Mouse (Mus musculus): Measurements from ENCODE around the gene I830077J02Rik. TPM values are rescaled to one million over a fixed set of nuclear protein-coding genes. Genes with fewer than 3 reads are reported as not detected.

The I830077J02Rik gene
- polyA plus RNA-seq, 1 experiment, result 0.06 TPM

- Histone ChIP-seq H3K27me3 (ENCODE audit: control insufficient read depth, insufficient read depth, insufficient read length) (no peaks in the 10 kb centered on the region), H3ac (ENCODE audit: control insufficient read depth, insufficient read length, low read depth) (no peak overlapping the region), H3K79me2 (ENCODE audit: control insufficient read depth, insufficient read depth) (no peaks in the 10 kb centered on the region), H3K4me3 (ENCODE audit: insufficient read depth, poor library complexity, severe bottlenecking) (no peak overlapping the region), H3K36me3 (ENCODE audit: control insufficient read depth, insufficient read depth) (no peaks in the 10 kb centered on the region), H3K79me3 (ENCODE audit: low read depth) (no peaks in the 10 kb centered on the region)
- no peak for TF ChIP-seq USF1 (IDR thresholded peaks at IDR 0.05; ENCODE audit: low read depth)
- no peak for TF ChIP-seq CEBPB (IDR thresholded peaks at IDR 0.05; ENCODE audit: low read depth)
- no peak for TF ChIP-seq CTCF (IDR thresholded peaks at IDR 0.05; ENCODE audit: control insufficient read depth, insufficient read depth, insufficient read length)
- TF ChIP-seq MAX (IDR thresholded peaks at IDR 0.05), result no peak
- no peak for TF ChIP-seq FOSL1 (IDR thresholded peaks at IDR 0.05; ENCODE audit: insufficient read depth, low read length, poor library complexity, severe bottlenecking)
- no peak for TF ChIP-seq MYOG (IDR thresholded peaks at IDR 0.05; ENCODE audit: control insufficient read depth, extremely low read depth, insufficient read length)
- no peak for TF ChIP-seq MYOD1 (IDR thresholded peaks at IDR 0.05; ENCODE audit: control insufficient read depth, insufficient read length, low read depth)
These were observed 40.5 kb downstream of the I830077J02Rik start for GRCm38 (mm10) chr3:105891760-105892571.

- Histone ChIP-seq H3K79me3 (ENCODE audit: low read depth) (no peaks in the 10 kb centered on the region), H3K27me3 (ENCODE audit: control insufficient read depth, insufficient read depth, insufficient read length) (no peaks in the 10 kb centered on the region), H3K79me2 (ENCODE audit: control insufficient read depth, insufficient read depth) (no peaks in the 10 kb centered on the region), H3K4me3 (ENCODE audit: insufficient read depth, poor library complexity, severe bottlenecking) (no peak overlapping the region), H3ac (ENCODE audit: control insufficient read depth, insufficient read length, low read depth) (no peak overlapping the region), H3K36me3 (ENCODE audit: control insufficient read depth, insufficient read depth) (no peaks in the 10 kb centered on the region)
- TF ChIP-seq MYOG (IDR thresholded peaks at IDR 0.05; ENCODE audit: control insufficient read depth, extremely low read depth, insufficient read length), result no peak
- no peak for TF ChIP-seq MAX (IDR thresholded peaks at IDR 0.05)
- TF ChIP-seq CTCF (IDR thresholded peaks at IDR 0.05; ENCODE audit: control insufficient read depth, insufficient read depth, insufficient read length), result no peak
- TF ChIP-seq CEBPB (IDR thresholded peaks at IDR 0.05; ENCODE audit: low read depth), result no peak
- TF ChIP-seq FOSL1 (IDR thresholded peaks at IDR 0.05; ENCODE audit: insufficient read depth, low read length, poor library complexity, severe bottlenecking), result no peak
- TF ChIP-seq USF1 (IDR thresholded peaks at IDR 0.05; ENCODE audit: low read depth), result no peak
- no peak for TF ChIP-seq MYOD1 (IDR thresholded peaks at IDR 0.05; ENCODE audit: control insufficient read depth, insufficient read length, low read depth)
These were observed 41.3 kb downstream of the I830077J02Rik start for GRCm38 (mm10) chr3:105891141-105891540.

GRCm38 (mm10) chr3:105890220-105890619 lies 42.2 kb downstream of the I830077J02Rik start:
- Histone ChIP-seq H3K79me3 (ENCODE audit: low read depth) (no peaks in the 10 kb centered on the region), H3K4me3 (ENCODE audit: insufficient read depth, poor library complexity, severe bottlenecking) (no peak overlapping the region), H3K79me2 (ENCODE audit: control insufficient read depth, insufficient read depth) (no peaks in the 10 kb centered on the region), H3ac (ENCODE audit: control insufficient read depth, insufficient read length, low read depth) (no peak overlapping the region), H3K36me3 (ENCODE audit: control insufficient read depth, insufficient read depth) (no peaks in the 10 kb centered on the region), H3K27me3 (ENCODE audit: control insufficient read depth, insufficient read depth, insufficient read length) (no peaks in the 10 kb centered on the region)
- TF ChIP-seq FOSL1 (IDR thresholded peaks at IDR 0.05; ENCODE audit: insufficient read depth, low read length, poor library complexity, severe bottlenecking), result no peak
- TF ChIP-seq CTCF (IDR thresholded peaks at IDR 0.05; ENCODE audit: control insufficient read depth, insufficient read depth, insufficient read length), result no peak
- no peak for TF ChIP-seq MYOD1 (IDR thresholded peaks at IDR 0.05; ENCODE audit: control insufficient read depth, insufficient read length, low read depth)
- TF ChIP-seq USF1 (IDR thresholded peaks at IDR 0.05; ENCODE audit: low read depth), result no peak
- no peak for TF ChIP-seq MAX (IDR thresholded peaks at IDR 0.05)
- TF ChIP-seq MYOG (IDR thresholded peaks at IDR 0.05; ENCODE audit: control insufficient read depth, extremely low read depth, insufficient read length), result no peak
- no peak for TF ChIP-seq CEBPB (IDR thresholded peaks at IDR 0.05; ENCODE audit: low read depth)

- Histone ChIP-seq H3K79me3 (ENCODE audit: low read depth) (no peaks in the 10 kb centered on the region), H3K27me3 (ENCODE audit: control insufficient read depth, insufficient read depth, insufficient read length) (no peaks in the 10 kb centered on the region), H3K4me3 (ENCODE audit: insufficient read depth, poor library complexity, severe bottlenecking) (no peak overlapping the region), H3K36me3 (ENCODE audit: control insufficient read depth, insufficient read depth) (no peaks in the 10 kb centered on the region), H3K79me2 (ENCODE audit: control insufficient read depth, insufficient read depth) (no peaks in the 10 kb centered on the region), H3ac (ENCODE audit: control insufficient read depth, insufficient read length, low read depth) (no peak overlapping the region)
- TF ChIP-seq USF1 (IDR thresholded peaks at IDR 0.05; ENCODE audit: low read depth) (no peak), CTCF (IDR thresholded peaks at IDR 0.05; ENCODE audit: control insufficient read depth, insufficient read depth, insufficient read length) (no peak), MYOD1 (IDR thresholded peaks at IDR 0.05; ENCODE audit: control insufficient read depth, insufficient read length, low read depth) (no peak), FOSL1 (IDR thresholded peaks at IDR 0.05; ENCODE audit: insufficient read depth, low read length, poor library complexity, severe bottlenecking) (no peak)
These were observed 43.5 kb downstream of the I830077J02Rik start for GRCm38 (mm10) chr3:105888961-105889360.

GRCm38 (mm10) chr3:105883111-105883510 lies 49.4 kb downstream of the I830077J02Rik start:
- TF ChIP-seq MYOG (IDR thresholded peaks at IDR 0.05; ENCODE audit: control insufficient read depth, extremely low read depth, insufficient read length) (no peak), MAX (IDR thresholded peaks at IDR 0.05) (no peak), USF1 (IDR thresholded peaks at IDR 0.05; ENCODE audit: low read depth) (no peak), CTCF (IDR thresholded peaks at IDR 0.05; ENCODE audit: control insufficient read depth, insufficient read depth, insufficient read length) (no peak), MYOD1 (IDR thresholded peaks at IDR 0.05; ENCODE audit: control insufficient read depth, insufficient read length, low read depth) (no peak), CEBPB (IDR thresholded peaks at IDR 0.05; ENCODE audit: low read depth) (no peak), FOSL1 (IDR thresholded peaks at IDR 0.05; ENCODE audit: insufficient read depth, low read length, poor library complexity, severe bottlenecking) (no peak)
- H3K79me3 ChIP-seq (ENCODE audit: low read depth), result no peaks in the 10 kb centered on the region
- no peaks in the 10 kb centered on the region for H3K79me2 ChIP-seq (ENCODE audit: control insufficient read depth, insufficient read depth)
- H3K4me3 ChIP-seq (ENCODE audit: insufficient read depth, poor library complexity, severe bottlenecking), result no peak overlapping the region
- H3ac ChIP-seq (ENCODE audit: control insufficient read depth, insufficient read length, low read depth), result no peak overlapping the region
- no peaks in the 10 kb centered on the region for H3K36me3 ChIP-seq (ENCODE audit: control insufficient read depth, insufficient read depth)
- H3K27me3 ChIP-seq (ENCODE audit: control insufficient read depth, insufficient read depth, insufficient read length), result peaks cover 6% of the 10 kb centered on the region
